Mouse (Mus musculus): Measurements from ENCODE around the gene Gm2016. TPM values are rescaled to one million over a fixed set of nuclear protein-coding genes. Genes with fewer than 3 reads are reported as not detected.
"Not testable (repeated sequence)": the region's sequence is repeated elsewhere in the genome, so short reads cannot be mapped to it uniquely, and the experiment has no call there.

Gene Gm2016
- not detected in 2 replicates for polyA plus RNA-seq (2012; rRNA removed)

- not testable (repeated sequence) for DNase-seq (ENCODE audit: extremely low spot score in 1 of 2, low spot score in 1 of 2)
These were observed at the start of gene Gm2016 for GRCm38 (mm10) chr12:87873772-87874171. Gene Gm2016, plus strand, starts transcription at chr12:87874072.

DNA sequence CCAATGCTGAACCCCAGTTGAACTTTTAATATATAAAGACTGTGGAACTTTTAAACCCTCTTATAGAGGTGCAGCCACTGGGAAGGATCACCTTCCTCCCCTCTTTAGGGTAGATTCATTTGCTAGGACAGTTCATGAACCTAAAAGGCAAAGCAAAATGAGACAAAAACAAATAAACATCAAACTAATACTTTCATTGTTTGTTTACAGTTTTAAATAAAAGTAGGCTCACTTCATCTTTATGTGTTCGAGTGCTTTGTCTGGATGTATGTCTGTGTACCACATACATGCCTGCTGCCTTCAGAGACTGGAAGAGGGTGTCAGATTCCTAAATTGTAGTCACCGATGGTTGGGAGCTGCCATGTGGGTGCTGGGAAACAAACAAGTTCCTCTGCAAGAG is 31.6 kb upstream of the Gm2016 start, which contains the start of gene Gm2001:
Gene Gm2001, minus strand, starts transcription at position 101 of the 400 bp plus-strand sequence.
- DNase-seq (ENCODE audit: extremely low spot score in 1 of 2, low spot score in 1 of 2) = not testable (repeated sequence)

DNA sequence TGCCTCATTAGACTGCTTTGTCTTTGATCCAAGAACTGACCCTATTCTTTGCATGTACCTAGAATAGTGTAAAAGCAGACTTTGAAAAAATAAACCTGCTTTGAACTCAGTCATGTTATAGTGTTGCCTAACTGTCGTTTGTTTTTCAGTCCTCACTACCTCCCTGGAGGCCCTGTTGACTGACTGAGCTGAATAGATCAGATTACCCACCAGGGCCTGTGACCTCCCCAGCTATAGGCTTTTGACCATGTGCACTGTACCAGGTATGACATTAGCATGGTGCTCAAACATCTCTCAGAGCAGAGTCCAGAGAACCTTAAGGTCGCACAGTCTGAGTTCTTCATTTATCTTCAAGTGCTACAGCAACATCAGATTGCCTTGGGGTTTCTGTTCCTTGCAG is 23.2 kb upstream of the Gm2016 start:
- not testable (repeated sequence) for DNase-seq (ENCODE audit: extremely low spot score in 1 of 2, low spot score in 1 of 2)

DNA sequence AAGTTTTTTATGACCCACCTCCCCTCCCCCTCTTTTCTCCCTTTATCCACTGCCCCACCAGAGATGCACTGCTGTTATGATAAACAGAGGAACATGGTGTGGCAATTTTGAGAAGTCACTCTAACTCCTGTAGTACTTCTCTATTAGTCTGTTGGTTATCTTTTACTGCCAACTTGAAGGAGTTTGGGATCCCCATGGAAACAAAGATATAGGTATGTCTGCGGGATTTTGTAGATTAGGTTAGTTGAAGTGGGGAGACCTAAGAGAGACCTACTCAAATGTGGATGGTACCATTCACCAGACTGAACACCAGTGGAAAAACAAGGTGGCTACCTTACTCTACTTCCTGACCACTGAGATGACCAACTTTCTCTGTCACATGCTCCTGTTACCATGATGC is 17.8 kb upstream of the Gm2016 start:
- DNase-seq (ENCODE audit: extremely low spot score in 1 of 2, low spot score in 1 of 2) = not testable (repeated sequence)

DNA sequence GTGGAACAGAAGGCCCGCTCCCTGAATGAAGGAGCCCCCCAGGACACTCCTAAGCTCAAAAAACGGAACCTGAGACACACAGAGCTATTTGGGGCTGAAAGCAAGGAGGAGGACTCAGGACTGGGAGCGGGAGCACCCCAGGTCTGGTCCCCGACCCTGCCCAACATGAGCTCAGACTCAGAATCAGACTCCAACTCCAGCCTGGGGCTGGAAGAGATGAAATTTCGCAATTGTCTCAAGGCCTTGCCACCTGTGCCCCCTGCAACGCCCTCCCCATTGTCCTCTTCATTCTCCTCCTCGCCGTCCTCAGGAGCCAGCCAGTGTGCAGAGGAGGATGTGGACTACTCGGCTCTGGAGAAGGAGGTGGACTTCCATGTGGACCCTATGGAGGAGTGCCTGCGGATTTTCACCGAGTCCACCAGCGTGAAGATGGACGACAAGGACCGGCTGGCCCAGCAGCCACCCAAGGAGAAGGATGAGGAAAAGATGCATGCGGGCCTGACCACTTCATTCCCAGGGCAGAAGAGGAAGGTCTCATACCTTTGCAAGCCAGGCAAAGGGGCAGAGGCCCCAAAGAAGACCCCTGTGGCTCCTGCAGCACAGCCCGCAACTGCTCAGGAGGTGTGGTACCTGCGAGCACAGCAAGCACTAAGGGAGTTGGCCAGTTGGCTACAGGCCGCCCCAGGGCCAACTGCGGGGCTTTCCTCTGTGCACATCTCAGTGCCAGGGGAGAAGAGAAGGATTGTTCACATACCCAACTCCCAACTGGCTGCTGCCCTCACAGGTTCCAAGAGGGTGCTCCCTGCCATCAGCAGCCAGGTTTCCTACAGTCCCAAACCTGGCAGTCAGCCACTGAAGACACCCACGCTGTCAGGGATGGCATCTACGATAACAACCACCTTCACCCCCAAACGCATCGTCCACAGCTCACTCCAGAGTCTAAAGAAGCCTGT is 11.9 kb upstream of the Gm2016 start:
- DNase-seq (ENCODE audit: extremely low spot score in 1 of 2, low spot score in 1 of 2) = not testable (repeated sequence)

DNA sequence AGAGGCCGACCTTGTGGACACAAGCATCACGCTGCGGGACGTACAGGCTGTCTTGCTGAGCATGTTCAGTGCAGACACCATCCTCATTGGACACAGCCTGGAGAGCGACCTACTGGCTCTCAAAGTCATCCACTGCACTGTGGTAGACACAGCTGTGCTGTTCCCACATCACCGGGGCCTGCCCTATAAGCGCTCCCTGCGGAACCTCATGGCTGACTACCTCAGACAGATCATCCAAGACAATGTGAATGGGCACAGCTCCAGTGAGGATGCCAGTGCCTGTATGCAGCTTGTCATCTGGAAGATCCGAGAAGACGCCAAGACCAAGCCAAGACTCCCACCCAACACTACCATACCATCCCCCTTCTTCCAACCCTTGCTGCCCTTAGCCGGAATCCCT is 10.2 kb upstream of the Gm2016 start:
- DNase-seq (ENCODE audit: extremely low spot score in 1 of 2, low spot score in 1 of 2) = not testable (repeated sequence)

DNA sequence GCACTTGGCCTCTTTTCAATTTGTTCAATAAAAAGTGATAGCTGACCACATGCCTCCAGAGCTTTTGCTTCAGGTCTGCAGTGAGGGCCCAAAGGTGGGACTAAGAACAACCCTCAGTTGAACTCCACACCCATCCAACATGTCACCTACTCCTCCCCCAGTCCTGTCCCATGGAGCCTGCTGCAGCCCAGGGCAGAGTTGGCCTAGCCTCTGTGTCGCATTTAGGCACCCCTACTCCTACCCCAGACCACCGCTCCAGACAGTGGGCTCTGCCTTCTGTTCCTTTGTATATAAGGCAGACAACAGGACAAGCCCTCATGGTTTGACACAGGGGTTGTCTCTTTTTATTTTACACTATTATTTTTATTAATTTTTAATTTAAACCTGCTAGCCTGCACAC is 9.8 kb upstream of the Gm2016 start:
- not testable (repeated sequence) for DNase-seq (ENCODE audit: extremely low spot score in 1 of 2, low spot score in 1 of 2)

GRCm38 (mm10) chr12:87895070-87895469 is 21.2 kb downstream of the Gm2016 start, which contains the start of gene Gm2022:
Gene Gm2022, plus strand, starts transcription at chr12:87895370.
- DNase-seq (ENCODE audit: extremely low spot score in 1 of 2, low spot score in 1 of 2) = not testable (repeated sequence)

DNA sequence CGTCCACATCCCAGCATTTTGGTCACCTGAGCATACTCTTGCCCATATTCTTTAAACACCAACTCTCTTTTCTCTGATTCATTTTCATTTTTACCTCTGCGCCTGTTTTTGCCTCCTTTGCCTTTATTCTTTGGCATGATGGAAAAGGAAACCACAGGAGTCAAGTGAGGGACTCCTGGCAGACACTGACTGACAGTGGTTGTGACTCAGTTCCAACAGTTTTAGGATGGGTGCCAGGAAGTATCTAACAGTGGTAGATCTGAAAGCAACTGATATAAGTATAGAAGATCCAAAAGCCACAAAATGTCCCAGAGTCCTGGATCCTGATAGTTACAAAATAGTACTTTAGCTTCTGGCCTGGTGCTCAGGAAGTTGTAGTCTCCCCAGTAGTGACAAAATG is 45.8 kb downstream of the Gm2016 start, which contains the start of gene Gm2035:
Gene Gm2035, minus strand, starts transcription at position 137 of the 400 bp plus-strand sequence.
- not testable (repeated sequence) for DNase-seq (ENCODE audit: extremely low spot score in 1 of 2, low spot score in 1 of 2)

Other genes with a start within 250 kb of the Gm2016 start
- gene Gm16381, start 229.5 kb upstream of the Gm2016 start, polyA plus RNA-seq (2012; rRNA removed) = not detected in 2 replicates
- gene Gm21319, start 98.3 kb upstream of the Gm2016 start, polyA plus RNA-seq (2012; rRNA removed) = not detected in 2 replicates
- not detected in 2 replicates for gene Gm21936, start 78.6 kb upstream of the Gm2016 start, polyA plus RNA-seq (2012; rRNA removed)
- not detected in 2 replicates for gene BB287469, start 57.5 kb upstream of the Gm2016 start, polyA plus RNA-seq (2012; rRNA removed)
- gene Gm2001, start 31.7 kb upstream of the Gm2016 start, polyA plus RNA-seq (2012; rRNA removed) = not detected in 2 replicates
- not detected in 2 replicates for gene Gm2022, start 21.3 kb downstream of the Gm2016 start, polyA plus RNA-seq (2012; rRNA removed)
- gene Gm2035, start 45.8 kb downstream of the Gm2016 start, polyA plus RNA-seq (2012; rRNA removed) = not detected in 2 replicates
- not detected in 2 replicates for gene Gm2042, start 80.0 kb downstream of the Gm2016 start, polyA plus RNA-seq (2012; rRNA removed)
- gene Gm2075, start 137.8 kb downstream of the Gm2016 start, polyA plus RNA-seq (2012; rRNA removed) = not detected in 2 replicates
- gene Gm6803, start 144.7 kb downstream of the Gm2016 start, polyA plus RNA-seq (2012; rRNA removed) = not detected in 2 replicates
- not detected in 2 replicates for gene Gm2056, start 152.9 kb downstream of the Gm2016 start, polyA plus RNA-seq (2012; rRNA removed)
- gene Gm16368, start 209.6 kb downstream of the Gm2016 start, polyA plus RNA-seq (2012; rRNA removed) = not detected in 2 replicates